Mouse (Mus musculus) macrophage (primary cell): Measurements from ENCODE around the gene Cd164l2. TPM values are rescaled to one million over a fixed set of nuclear protein-coding genes. Genes with fewer than 3 reads are reported as not detected.

Experiments
- H3K27ac ChIP-seq: fragments of 350-480 bp; formaldehyde crosslinking; 2 replicates; pipeline ENCODE4 v1.9.0; 2021
- H3K36me3 ChIP-seq: fragments of 350-480 bp; formaldehyde crosslinking; 2 replicates; pipeline ENCODE4 v1.9.0; 2021; ENCODE audit errors: inconsistent target
- H3K4me3 ChIP-seq: fragments of 350-480 bp; formaldehyde crosslinking; 2 replicates; pipeline ENCODE4 v1.9.0; 2021; ENCODE audit errors: inconsistent target
- H3K79me2 ChIP-seq: fragments of 350-480 bp; formaldehyde crosslinking; 2 replicates; pipeline ENCODE4 v1.9.0; 2021; ENCODE audit errors: inconsistent target
- WGBS: methylation state at CpG from one replicate; pipeline ENCODE4 v1.1.7; 2026; ENCODE audit warnings: inconsistent platforms; ENCODE audit not compliant: missing documents; 5-methylcytosine and 5-hydroxymethylcytosine counted together
- polyA plus RNA-seq: library from polyadenylated mRNA; stranded (reverse); fragments of 250-400 nt; gene quantifications from 3 replicates; pipeline ENCODE4 v1.2.4, GENCODE M21; 2018; ENCODE audit warnings: inconsistent platforms

Cd164l2 gene
- polyA plus RNA-seq, 1 experiment from 2014 or later = not detected

GRCm38 (mm10) chr4:133200343-133200742 lies 11.6 kb upstream of the Cd164l2 start:
- no peak overlapping the region for H3K27ac ChIP-seq
- H3K79me2 ChIP-seq = no peaks in the 10 kb centered on the region
- H3K4me3 ChIP-seq = no peak overlapping the region
- peaks cover 18% of the 10 kb centered on the region for H3K36me3 ChIP-seq
- 79% methylated on average over 19 of the region's 21 CpGs for WGBS

- peaks cover 9% of the 10 kb centered on the region for H3K36me3 ChIP-seq
- H3K27ac ChIP-seq = no peak overlapping the region
- WGBS = 70% methylated on average over 7 of the region's 8 CpGs
Observed at GRCm38 (mm10) chr4:133201006-133201771, 10.7 kb upstream of the Cd164l2 start.

DNA sequence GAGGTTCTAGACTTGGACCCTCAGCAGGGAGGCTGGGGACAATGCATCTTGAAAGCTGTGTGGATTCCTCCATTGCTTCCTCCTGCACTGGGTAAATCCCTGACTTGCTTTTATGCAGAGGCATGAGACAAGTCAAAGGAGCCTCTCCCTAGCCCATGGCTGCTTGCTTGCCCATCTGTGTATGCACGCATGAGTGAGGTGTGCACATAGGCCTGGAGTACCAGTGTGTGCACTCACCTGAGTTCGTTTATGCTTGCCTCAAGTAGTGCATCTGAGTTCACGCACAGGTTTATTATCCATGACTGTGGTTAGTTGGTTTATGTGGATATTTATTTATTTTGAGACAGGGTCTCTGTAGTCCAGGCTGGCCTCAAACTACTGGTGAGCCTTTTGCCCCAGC lies 9.7 kb upstream of the Cd164l2 start:
- no peaks in the 10 kb centered on the region for H3K79me2 ChIP-seq
- H3K4me3 ChIP-seq = no peak overlapping the region
- WGBS = 92% methylated on average over 3 of the region's 3 CpGs
- H3K27ac ChIP-seq = no peak overlapping the region
- no peaks in the 10 kb centered on the region; the same call in 1 of the 2 replicates for H3K36me3 ChIP-seq

More at GRCm38 (mm10) chr4:133201006-133201771, 10.7 kb upstream of the Cd164l2 start:
- Histone ChIP-seq H3K79me2 (no peaks in the 10 kb centered on the region), H3K4me3 (no peak overlapping the region)

DNA sequence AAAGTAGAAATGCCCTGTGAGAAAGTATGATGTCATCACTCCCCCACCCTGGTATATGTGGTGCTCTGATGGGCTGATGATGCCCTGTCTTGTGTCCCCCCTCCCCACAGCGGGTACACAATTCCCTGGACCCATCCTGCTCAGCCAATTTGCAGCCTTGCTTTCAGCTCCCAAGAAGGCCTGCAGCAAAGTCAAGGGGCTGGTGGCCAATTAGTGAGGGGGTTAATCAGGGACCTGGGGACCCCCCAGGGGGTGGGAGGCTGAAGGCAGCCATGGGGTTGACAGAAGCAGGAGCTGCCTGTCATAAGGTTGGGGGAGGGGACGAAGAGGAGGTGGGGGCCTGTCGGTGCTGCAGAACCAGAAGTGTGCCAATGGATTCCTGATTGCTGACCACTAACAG lies 8.3 kb upstream of the Cd164l2 start:
- Histone ChIP-seq H3K36me3 (no peaks in the 10 kb centered on the region), H3K27ac (no peak overlapping the region), H3K79me2 (no peaks in the 10 kb centered on the region), H3K4me3 (no peak overlapping the region)
- 67% methylated on average over 3 of the region's 3 CpGs for WGBS

DNA sequence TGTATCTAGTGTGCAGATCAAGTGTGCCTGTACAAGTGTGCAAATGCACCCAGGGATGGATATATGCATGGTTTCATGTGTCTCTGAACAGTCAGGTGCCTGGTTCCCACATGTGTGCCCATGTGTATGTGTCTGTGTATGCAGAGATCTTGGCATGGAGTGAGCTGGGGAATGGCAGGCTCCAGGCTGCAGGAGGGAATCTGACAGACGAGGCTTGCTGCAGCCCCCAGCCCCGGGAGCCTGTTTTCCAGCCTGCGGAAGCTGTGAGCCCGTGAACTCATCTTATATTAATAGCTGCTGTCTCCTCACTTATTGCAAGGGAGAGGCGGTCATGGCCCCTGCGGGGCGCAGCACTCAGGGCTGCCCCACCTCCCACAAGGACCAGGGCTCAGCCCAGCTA lies 7.6 kb upstream of the Cd164l2 start:
- Histone ChIP-seq H3K79me2 (no peaks in the 10 kb centered on the region), H3K36me3 (no peaks in the 10 kb centered on the region), H3K27ac (no peak overlapping the region), H3K4me3 (no peak overlapping the region)
- 89% methylated on average over 7 of the region's 7 CpGs for WGBS

DNA sequence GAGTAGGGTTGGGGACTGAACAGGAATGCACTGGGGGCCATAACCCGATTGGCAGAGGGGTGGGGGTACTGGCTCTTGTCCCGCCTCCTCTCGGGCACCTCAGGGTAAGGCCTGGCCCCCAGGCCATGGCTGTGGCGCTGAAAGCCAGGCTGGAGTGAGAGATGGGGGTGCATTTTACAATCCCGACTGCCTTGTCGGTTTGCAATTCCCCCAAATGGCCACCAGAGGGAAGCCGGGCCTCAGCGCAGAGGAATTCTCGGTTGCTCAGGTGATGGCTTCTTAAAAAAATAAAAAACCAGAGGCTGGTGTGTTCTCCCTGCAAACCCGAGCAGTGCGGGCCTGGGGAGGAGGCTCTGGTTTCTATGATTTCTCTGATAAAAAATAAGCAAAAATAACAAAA lies 2.6 kb upstream of the Cd164l2 start:
- Histone ChIP-seq H3K36me3 (no peaks in the 10 kb centered on the region), H3K79me2 (no peaks in the 10 kb centered on the region), H3K27ac (no peak overlapping the region), H3K4me3 (no peak overlapping the region)
- 7% methylated on average over 11 of the region's 11 CpGs for WGBS

DNA sequence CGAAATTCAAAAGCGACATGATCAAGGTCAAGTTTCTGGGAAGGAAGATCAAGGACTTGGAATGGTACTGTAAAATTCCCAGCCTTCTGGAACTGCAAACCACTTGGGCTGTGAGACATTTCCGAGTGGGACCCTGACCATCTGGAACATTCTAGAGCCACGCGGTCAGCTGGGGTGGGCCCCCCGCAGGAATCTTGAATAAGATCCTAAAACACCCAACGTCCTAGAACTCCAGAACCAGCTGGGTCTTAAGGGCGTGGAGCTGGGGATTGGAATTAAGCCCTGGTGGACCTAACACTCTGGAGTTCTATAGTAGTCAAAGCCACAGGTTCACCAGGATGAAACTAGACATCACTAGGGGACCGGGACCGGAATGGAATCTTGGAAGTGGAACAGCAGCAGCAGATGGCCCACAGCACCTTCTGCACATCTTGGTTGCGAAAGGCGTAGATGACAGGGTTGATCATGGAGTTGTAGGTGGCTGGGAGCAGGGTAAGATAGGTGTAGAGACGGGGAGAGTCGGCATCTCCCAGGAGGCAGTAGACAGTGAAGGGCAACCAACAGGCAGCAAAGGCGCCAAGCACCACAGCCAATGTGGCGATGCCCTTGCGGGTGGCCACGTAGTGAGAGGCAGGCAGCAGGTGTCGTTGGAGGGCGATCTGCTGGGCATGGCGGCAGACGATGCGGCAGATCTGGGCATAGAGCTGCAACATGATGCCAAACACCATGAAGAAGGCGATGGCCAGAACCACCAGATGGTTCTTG lies 1.7 kb upstream of the Cd164l2 start:
- Histone ChIP-seq H3K4me3 (no peak overlapping the region), H3K27ac (no peak overlapping the region), H3K79me2 (no peaks in the 10 kb centered on the region), H3K36me3 (no peaks in the 10 kb centered on the region)
- WGBS = 94% methylated on average over 24 of the region's 24 CpGs

DNA sequence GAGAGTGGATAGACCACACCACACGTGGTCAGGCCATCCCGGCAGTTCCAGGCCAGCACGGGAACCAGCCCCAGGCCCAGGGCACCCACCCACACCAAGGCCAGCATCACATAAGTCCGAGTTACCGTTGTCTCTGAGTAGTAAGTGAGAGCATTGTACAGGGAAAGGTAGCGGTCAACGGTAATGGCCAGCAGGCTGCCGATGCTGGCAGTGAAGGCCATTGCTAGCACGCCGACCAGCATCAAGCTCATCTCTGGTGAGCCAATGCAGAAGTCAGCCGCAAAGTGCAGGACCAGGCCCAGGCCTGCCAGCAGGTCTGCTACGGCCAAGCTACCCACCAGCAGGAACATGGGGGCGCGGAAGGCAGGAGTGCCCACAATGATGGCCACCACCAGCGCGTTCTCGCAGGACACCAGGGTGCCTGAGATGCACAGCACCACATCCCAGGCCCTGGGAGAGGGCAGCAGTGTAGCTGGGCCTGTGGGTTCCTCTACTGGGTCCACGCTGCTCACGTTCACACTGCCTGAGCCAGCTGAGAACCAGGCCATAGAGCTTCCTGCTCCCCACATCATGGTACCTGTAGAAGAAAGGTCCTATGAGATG lies 1.0 kb upstream of the Cd164l2 start:
- 96% methylated on average over 19 of the region's 19 CpGs for WGBS
- no peak overlapping the region for H3K4me3 ChIP-seq
- no peaks in the 10 kb centered on the region for H3K79me2 ChIP-seq
- H3K27ac ChIP-seq = no peak overlapping the region
- no peaks in the 10 kb centered on the region for H3K36me3 ChIP-seq

GRCm38 (mm10) chr4:133212562-133213267 lies 784 bp downstream of the Cd164l2 start:
- no peak overlapping the region for H3K4me3 ChIP-seq
- no peaks in the 10 kb centered on the region for H3K36me3 ChIP-seq

DNA sequence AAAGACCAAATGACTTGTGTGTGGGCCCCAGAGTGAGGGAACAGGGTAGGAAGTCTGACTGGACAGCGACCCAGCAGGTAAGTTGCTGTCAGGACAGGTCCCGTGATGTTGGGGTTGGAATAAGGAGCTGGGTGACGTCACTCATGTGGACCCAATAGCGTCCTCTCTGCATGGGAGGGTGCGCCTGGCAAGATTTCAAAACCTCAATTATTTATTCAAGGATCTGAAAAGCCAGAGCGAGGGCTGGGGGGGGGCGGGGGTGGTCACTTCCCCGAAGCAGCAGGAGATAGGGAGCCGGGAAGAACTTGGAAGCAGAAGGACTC lies 1.3 kb downstream of the Cd164l2 start:
- Histone ChIP-seq H3K27ac (no peak overlapping the region), H3K79me2 (no peaks in the 10 kb centered on the region), H3K36me3 (no peaks in the 10 kb centered on the region), H3K4me3 (no peak overlapping the region)
- WGBS = 8% methylated on average over 9 of the region's 9 CpGs

More at GRCm38 (mm10) chr4:133212562-133213267, 784 bp downstream of the Cd164l2 start:
- no peak overlapping the region for H3K27ac ChIP-seq
- no peaks in the 10 kb centered on the region for H3K79me2 ChIP-seq
- WGBS = 2% methylated on average over 44 of the region's 44 CpGs

DNA sequence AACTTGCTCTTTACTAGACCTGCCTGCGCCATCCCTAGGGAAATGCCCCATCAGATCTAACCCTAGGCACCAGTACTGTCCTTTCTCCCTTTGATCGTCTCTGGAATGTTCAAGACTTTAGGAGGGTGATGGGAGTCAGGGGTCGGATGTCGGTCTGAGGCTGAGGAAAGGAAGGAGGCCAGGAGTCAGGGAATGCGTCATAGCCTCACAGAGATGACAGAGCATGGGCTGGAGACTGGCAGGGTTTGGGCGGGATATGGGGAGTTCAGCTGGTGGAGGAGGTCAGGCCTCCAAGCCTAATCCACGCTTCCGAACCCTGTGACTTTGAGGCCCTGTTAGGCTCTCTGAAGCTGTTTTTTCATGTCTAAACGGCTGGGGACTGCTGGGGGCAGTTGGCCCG lies 1.7 kb downstream of the Cd164l2 start:
- Histone ChIP-seq H3K79me2 (no peaks in the 10 kb centered on the region), H3K36me3 (no peaks in the 10 kb centered on the region), H3K27ac (no peak overlapping the region), H3K4me3 (no peak overlapping the region)
- 77% methylated on average over 10 of the region's 10 CpGs for WGBS

DNA sequence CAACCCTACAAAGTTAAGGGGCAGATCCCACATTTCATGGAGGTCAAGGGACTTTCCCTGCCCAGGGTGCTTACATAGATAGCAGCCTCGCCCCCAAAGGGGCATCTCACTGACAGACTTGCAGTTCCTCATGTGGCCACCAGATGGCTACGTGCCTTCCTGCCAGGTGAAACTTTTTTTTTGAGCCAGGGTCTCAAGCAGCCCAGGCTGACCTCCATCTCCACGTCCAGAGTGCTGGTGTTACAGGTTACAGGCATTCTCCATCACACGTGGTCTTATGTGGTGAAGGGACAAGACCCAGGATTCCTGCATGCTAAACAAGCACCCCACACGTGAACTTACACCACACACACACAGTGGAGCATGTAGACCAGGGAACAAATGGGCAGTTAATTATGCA lies 5.7 kb downstream of the Cd164l2 start:
- Histone ChIP-seq H3K79me2 (no peaks in the 10 kb centered on the region), H3K4me3 (no peak overlapping the region), H3K27ac (no peak overlapping the region), H3K36me3 (no peaks in the 10 kb centered on the region)
- 21% methylated on average over 5 of the region's 5 CpGs for WGBS

- Histone ChIP-seq H3K79me2 (no peaks in the 10 kb centered on the region), H3K36me3 (no peaks in the 10 kb centered on the region), H3K4me3 (no peak overlapping the region), H3K27ac (no peak overlapping the region)
- 97% methylated on average over 3 of the region's 3 CpGs for WGBS
Observed at GRCm38 (mm10) chr4:133218745-133219144, 6.8 kb downstream of the Cd164l2 start.

GRCm38 (mm10) chr4:133220656-133221055 lies 8.7 kb downstream of the Cd164l2 start:
- Histone ChIP-seq H3K36me3 (no peaks in the 10 kb centered on the region), H3K79me2 (no peaks in the 10 kb centered on the region), H3K27ac (no peak overlapping the region), H3K4me3 (no peak overlapping the region)
- 31% methylated on average over 25 of the region's 25 CpGs for WGBS
